Mouse (Mus musculus): ENCODE data around the gene Scube1. TPM values are rescaled to one million over a fixed set of nuclear protein-coding genes. Genes with fewer than 3 reads are reported as not detected.

Scube1 gene
- polyA plus RNA-seq, 1 experiment, result 2.9 TPM

DNA sequence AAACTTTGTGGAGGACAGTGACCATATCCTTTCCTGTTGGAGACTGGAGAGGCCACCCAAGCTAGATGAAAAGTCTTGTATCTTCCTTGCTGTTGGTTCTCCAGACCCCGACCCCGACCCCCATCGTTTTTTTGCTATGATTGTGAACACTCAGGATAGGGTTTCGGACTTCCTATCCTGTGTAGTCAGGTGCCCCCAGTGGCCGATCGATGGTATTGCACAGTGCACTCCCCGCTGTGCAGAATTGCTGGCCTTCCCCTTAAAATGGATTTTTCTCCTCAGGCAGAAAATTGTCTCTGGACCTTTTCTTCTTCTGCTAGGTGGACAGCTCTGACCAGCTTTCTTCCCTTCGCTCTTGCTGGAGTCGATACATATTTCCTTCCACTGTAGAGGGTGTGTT lies 31.9 kb upstream of the Scube1 start:
- 27% methylated on average over 9 of the region's 9 CpGs for WGBS

DNA sequence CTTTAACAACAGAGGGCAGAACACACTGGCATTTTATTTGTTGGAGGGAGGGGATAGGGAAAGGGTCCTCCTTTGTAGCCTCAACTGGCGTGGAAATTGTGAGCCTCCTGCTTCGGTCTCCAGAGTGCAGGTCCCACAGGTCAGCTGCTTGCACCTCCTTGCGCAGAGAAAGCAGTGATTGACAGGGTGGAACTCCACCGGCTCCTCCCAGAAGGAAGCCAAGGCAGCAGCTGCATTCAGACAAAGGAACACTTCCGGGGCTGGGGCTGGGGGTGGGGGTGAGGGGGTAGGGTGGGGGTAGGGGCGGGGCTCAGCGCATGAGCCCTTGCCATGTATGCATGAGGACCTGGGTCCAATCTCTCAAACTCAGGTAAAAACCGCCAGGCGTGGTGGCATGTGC lies 24.6 kb upstream of the Scube1 start:
- Histone ChIP-seq H3K27me3 (ENCODE audit: control insufficient read depth, insufficient read depth, low read length) (no peaks in the 10 kb centered on the region), H3K4me3 (replicated peaks; ENCODE audit: insufficient read depth, low read depth, low read length) (no peak overlapping the region), H3K4me1 (ENCODE audit: control insufficient read depth, insufficient read depth, low read length) (no peaks in the 10 kb centered on the region), H3K27ac (ENCODE audit: insufficient read depth, low read length) (no peak overlapping the region)
- WGBS, result 50% methylated on average over 9 of the region's 9 CpGs
- no peak for TF ChIP-seq CTCF (IDR thresholded peaks at IDR 0.05; ENCODE audit: borderline replicate concordance, insufficient read depth, low read depth, low read length)
- no peak for TF ChIP-seq POLR2A (IDR thresholded peaks at IDR 0.05; ENCODE audit: borderline replicate concordance, insufficient read depth, low read length)
- DNase-seq, result no peak

More for the DNA sequence above, 31.9 kb upstream of the Scube1 start:
- Histone ChIP-seq H3K4me3 (replicated peaks; ENCODE audit: insufficient read depth, low read depth, low read length) (no peak overlapping the region), H3K27ac (ENCODE audit: insufficient read depth, low read length) (no peak overlapping the region), H3K27me3 (ENCODE audit: control insufficient read depth, insufficient read depth, low read length) (no peaks in the 10 kb centered on the region), H3K4me1 (ENCODE audit: control insufficient read depth, insufficient read depth, low read length) (no peaks in the 10 kb centered on the region)
- no peak for DNase-seq
- TF ChIP-seq POLR2A (IDR thresholded peaks at IDR 0.05; ENCODE audit: borderline replicate concordance, insufficient read depth, low read length) (no peak), CTCF (IDR thresholded peaks at IDR 0.05; ENCODE audit: borderline replicate concordance, insufficient read depth, low read depth, low read length) (peak; percentile 76)

DNA sequence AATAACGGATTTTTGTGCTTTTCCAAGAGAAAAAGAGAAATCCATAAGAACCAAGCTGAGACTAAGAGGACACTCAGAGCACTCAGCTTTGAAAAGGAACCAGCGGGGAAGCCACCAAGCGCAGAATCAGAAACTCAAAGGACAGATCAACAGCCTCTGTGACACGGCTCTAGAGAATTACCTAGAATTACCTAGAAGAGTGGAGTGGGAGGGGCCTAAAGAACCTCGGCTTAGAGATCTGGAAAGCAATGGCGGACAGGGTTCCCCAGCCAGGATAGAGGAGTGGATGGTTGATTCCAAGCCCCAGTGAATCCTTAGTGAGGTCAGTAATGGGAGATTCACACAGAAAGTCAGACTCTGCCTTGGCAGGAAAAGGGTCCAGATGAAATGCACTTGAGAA lies 24.2 kb upstream of the Scube1 start:
- H3K4me3 ChIP-seq (replicated peaks; ENCODE audit: insufficient read depth, low read depth, low read length), result no peak overlapping the region
- WGBS, result 77% methylated on average over 6 of the region's 6 CpGs
- H3K27ac ChIP-seq (ENCODE audit: insufficient read depth, low read length), result no peak overlapping the region
- H3K4me1 ChIP-seq (ENCODE audit: control insufficient read depth, insufficient read depth, low read length), result no peaks in the 10 kb centered on the region
- no peak for DNase-seq
- no peaks in the 10 kb centered on the region for H3K27me3 ChIP-seq (ENCODE audit: control insufficient read depth, insufficient read depth, low read length)
- TF ChIP-seq POLR2A (IDR thresholded peaks at IDR 0.05; ENCODE audit: borderline replicate concordance, insufficient read depth, low read length), result no peak
- no peak for TF ChIP-seq CTCF (IDR thresholded peaks at IDR 0.05; ENCODE audit: borderline replicate concordance, insufficient read depth, low read depth, low read length)

DNA sequence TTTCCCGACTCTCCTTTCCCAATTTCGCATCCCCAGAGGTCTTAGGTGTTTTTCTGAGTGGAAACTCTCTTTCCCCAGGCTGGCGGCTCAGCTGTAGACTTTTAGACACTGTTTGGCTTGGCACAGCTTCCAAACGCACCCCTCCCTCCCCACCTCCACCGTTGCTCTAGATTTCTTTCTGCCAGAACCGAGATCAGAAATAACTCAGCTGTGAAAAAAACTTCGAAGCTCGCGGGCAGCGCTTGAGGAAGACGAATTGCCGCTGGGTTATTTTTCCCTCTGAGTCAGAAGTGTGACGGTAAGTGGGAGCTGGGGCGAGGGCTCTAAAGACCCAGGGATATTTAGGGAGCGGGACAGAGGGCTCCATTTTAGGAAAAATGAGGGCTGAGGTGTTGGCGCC lies 21.5 kb upstream of the Scube1 start:
- H3K4me1 ChIP-seq (ENCODE audit: control insufficient read depth, insufficient read depth, low read length), result no peaks in the 10 kb centered on the region
- no peak overlapping the region for H3K4me3 ChIP-seq (replicated peaks; ENCODE audit: insufficient read depth, low read depth, low read length)
- TF ChIP-seq CTCF (IDR thresholded peaks at IDR 0.05; ENCODE audit: borderline replicate concordance, insufficient read depth, low read depth, low read length) (no peak), POLR2A (IDR thresholded peaks at IDR 0.05; ENCODE audit: borderline replicate concordance, insufficient read depth, low read length) (no peak)
- DNase-seq, result no peak
- H3K27me3 ChIP-seq (ENCODE audit: control insufficient read depth, insufficient read depth, low read length), result no peaks in the 10 kb centered on the region
- no peak overlapping the region for H3K27ac ChIP-seq (ENCODE audit: insufficient read depth, low read length)
- WGBS, result 35% methylated on average over 16 of the region's 16 CpGs

DNA sequence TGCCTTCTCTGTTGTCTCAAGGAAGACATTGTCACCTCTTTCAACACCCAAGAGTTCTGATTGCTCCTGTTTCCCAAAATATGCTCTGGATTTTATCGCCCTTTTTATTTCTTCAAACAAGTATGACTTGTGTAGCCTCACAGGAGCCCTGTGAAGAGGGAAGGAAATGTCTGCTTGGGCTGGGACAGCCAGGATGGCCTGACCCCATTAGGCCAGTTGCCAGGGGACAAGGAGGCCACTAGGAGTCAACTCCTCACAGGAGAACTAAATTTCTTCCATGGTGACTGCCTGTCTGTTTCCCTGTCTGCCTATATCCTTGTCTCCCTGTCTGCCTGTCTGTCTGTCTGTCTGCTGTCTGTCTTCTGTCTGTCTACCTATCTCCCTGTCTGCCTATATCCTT lies 17.2 kb upstream of the Scube1 start:
- DNase-seq, result no peak
- TF ChIP-seq CTCF (IDR thresholded peaks at IDR 0.05; ENCODE audit: borderline replicate concordance, insufficient read depth, low read depth, low read length), result no peak
- TF ChIP-seq POLR2A (IDR thresholded peaks at IDR 0.05; ENCODE audit: borderline replicate concordance, insufficient read depth, low read length), result no peak
- Histone ChIP-seq H3K27me3 (ENCODE audit: control insufficient read depth, insufficient read depth, low read length) (no peaks in the 10 kb centered on the region), H3K4me1 (ENCODE audit: control insufficient read depth, insufficient read depth, low read length) (no peaks in the 10 kb centered on the region), H3K4me3 (replicated peaks; ENCODE audit: insufficient read depth, low read depth, low read length) (no peak overlapping the region), H3K27ac (ENCODE audit: insufficient read depth, low read length) (no peak overlapping the region)
- 97% methylated on average over 1 of the region's 1 CpGs for WGBS

DNA sequence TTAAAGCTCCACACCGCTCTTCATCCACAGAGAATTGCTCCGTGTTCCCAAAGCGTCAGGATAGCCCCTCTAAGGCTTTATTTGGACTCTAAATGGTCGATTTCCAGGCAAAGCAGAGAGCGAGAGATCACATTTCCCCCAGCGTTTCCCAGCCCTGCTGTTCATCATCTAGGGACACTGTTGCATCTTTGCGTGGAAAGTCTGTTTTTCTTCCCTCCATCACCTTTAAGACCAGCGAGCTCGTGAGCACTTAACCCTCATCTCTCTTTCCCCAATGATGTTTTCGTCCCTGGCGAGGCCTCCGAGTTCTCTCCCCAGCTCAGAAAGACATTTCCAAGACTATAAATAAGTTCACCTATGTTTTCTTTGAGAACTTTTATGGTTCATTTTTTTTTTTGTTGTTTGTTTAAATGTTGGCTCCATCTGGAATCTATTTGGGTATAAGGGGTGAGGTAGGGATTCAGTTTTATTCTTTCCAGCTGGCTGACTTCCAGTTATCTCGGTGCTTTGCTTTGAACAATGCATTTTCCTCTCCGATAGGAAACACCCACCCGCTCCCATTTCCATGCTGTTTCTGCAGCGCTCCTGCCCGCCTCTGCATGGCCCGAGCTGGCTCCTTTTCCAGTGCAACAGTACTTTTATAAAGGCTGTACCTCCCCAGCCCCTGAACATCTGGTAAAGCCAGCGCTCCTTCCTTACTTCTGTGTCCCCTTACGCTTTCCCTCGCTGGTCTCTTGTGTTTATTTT lies 16.0 kb upstream of the Scube1 start:
- Histone ChIP-seq H3K4me1 (ENCODE audit: control insufficient read depth, insufficient read depth, low read length) (no peaks in the 10 kb centered on the region; the same call in 1 of the 2 replicates), H3K27me3 (ENCODE audit: control insufficient read depth, insufficient read depth, low read length) (no peaks in the 10 kb centered on the region; the same call in 1 of the 2 replicates), H3K4me3 (replicated peaks; ENCODE audit: insufficient read depth, low read depth, low read length) (no peak overlapping the region), H3K27ac (ENCODE audit: insufficient read depth, low read length) (no peak overlapping the region)
- DNase-seq, result no peak
- 29% methylated on average over 21 of the region's 21 CpGs for WGBS
- TF ChIP-seq CTCF (IDR thresholded peaks at IDR 0.05; ENCODE audit: borderline replicate concordance, insufficient read depth, low read depth, low read length), result no peak
- TF ChIP-seq POLR2A (IDR thresholded peaks at IDR 0.05; ENCODE audit: borderline replicate concordance, insufficient read depth, low read length), result no peak

DNA sequence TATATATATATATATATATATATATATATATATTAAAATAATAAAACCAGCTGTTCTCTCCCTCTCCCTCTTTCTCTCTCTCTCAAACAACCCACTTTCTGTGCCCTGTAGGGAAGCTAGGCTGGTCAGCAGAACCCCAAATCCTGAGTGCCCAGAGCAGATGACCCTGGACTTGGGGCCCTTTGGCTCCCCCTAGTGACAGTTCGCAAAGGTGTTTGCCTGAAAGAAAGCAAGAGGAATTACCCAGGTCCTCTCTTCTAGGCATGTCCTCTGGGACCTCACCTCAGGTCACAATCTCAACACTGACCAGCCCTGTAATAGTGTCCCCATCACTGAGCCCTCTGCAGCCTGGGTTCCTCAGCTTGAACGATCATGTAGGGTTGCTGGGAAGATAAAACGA lies 2.8 kb upstream of the Scube1 start:
- peak; percentile 67 for TF ChIP-seq CTCF (IDR thresholded peaks at IDR 0.05; ENCODE audit: borderline replicate concordance, insufficient read depth, low read depth, low read length)
- no peak for TF ChIP-seq POLR2A (IDR thresholded peaks at IDR 0.05; ENCODE audit: borderline replicate concordance, insufficient read depth, low read length)
- DNase-seq, result peak; percentile 13 to 26
- Histone ChIP-seq H3K27me3 (ENCODE audit: control insufficient read depth, insufficient read depth, low read length) (peaks cover 5% of the 10 kb centered on the region; the same call in 1 of the 2 replicates), H3K27ac (ENCODE audit: insufficient read depth, low read length) (no peak overlapping the region), H3K4me1 (ENCODE audit: control insufficient read depth, insufficient read depth, low read length) (peaks cover 2% of the 10 kb centered on the region; the same call in 1 of the 2 replicates), H3K4me3 (replicated peaks; ENCODE audit: insufficient read depth, low read depth, low read length) (no peak overlapping the region)
- WGBS, result 19% methylated on average over 3 of the region's 3 CpGs

DNA sequence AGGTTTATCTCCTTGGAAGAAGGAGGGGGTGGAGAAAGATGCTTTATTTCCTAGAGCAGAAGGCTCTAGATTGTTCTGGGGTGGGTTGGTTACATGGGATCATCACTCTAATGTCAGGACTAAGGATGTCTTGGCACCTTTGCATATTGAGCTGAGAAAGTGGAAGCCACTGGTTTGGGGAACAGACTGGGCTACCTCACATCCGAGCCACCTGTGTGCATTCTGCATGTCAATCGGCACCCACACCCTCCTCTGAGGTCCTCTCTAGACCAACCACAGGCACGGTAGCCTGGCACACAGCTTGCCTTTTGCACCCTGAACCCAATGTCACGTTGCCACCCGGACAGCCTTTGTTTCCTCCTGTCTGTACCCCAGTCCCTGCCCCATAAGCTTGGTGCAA lies 1.9 kb upstream of the Scube1 start:
- WGBS, result 81% methylated on average over 5 of the region's 5 CpGs

More for the DNA sequence above, 1.9 kb upstream of the Scube1 start:
- Histone ChIP-seq H3K27ac (ENCODE audit: insufficient read depth, low read length) (no peak overlapping the region), H3K4me3 (replicated peaks; ENCODE audit: insufficient read depth, low read depth, low read length) (no peak overlapping the region), H3K27me3 (ENCODE audit: control insufficient read depth, insufficient read depth, low read length) (peaks cover 5% of the 10 kb centered on the region; the same call in 1 of the 2 replicates), H3K4me1 (ENCODE audit: control insufficient read depth, insufficient read depth, low read length) (peaks cover 2% of the 10 kb centered on the region; the same call in 1 of the 2 replicates)
- TF ChIP-seq CTCF (IDR thresholded peaks at IDR 0.05; ENCODE audit: borderline replicate concordance, insufficient read depth, low read depth, low read length) (no peak), POLR2A (IDR thresholded peaks at IDR 0.05; ENCODE audit: borderline replicate concordance, insufficient read depth, low read length) (no peak)
- no peak for DNase-seq

Data from cerebellum, adult 2 months (tissue).